Mouse (Mus musculus) liver, embryonic 12.5 days (tissue): Measurements from ENCODE around the gene Relch. TPM values are rescaled to one million over a fixed set of nuclear protein-coding genes. Genes with fewer than 3 reads are reported as not detected.
"Not testable (repeated sequence)": the region's sequence is repeated elsewhere in the genome, so short reads cannot be mapped to it uniquely, and the experiment has no call there.

Source experiments
- ATAC-seq: fragments of 200-750 bp; cut with Nextera tagmentation; 2 replicates; pipeline ENCODE4 v1.8.0; 2017; ENCODE audit warnings: moderate number of reproducible peaks, mild to moderate bottlenecking, moderate library complexity
- H3K27ac ChIP-seq: fragments of 300-500 bp; sonication (generic); 2 replicates; pipeline ENCODE4 v1.5.1; 2016; ENCODE audit warnings: mild to moderate bottlenecking
- H3K27me3 ChIP-seq: fragments of 300-500 bp; sonication (generic); replicated peaks from 2 replicates; pipeline ENCODE4 v1.6.1; 2016; ENCODE audit warnings: mild to moderate bottlenecking, moderate library complexity
- H3K36me3 ChIP-seq: fragments of 300-500 bp; sonication (generic); 2 replicates; pipeline ENCODE4 v1.6.1; 2016; ENCODE audit warnings: mild to moderate bottlenecking, moderate library complexity
- H3K4me1 ChIP-seq: fragments of 300-500 bp; sonication (generic); 2 replicates; pipeline ENCODE4 v1.6.1; 2016
- H3K4me2 ChIP-seq: fragments of 300-500 bp; sonication (generic); 2 replicates; pipeline ENCODE4 v1.6.1; 2016; ENCODE audit warnings: mild to moderate bottlenecking, moderate library complexity
- H3K4me3 ChIP-seq: fragments of 300-500 bp; sonication (generic); 2 replicates; pipeline ENCODE4 v1.5.1; 2016; ENCODE audit warnings: mild to moderate bottlenecking, moderate library complexity
- H3K9ac ChIP-seq: fragments of 300-500 bp; sonication (generic); 2 replicates; pipeline ENCODE4 v1.6.1; 2016; ENCODE audit warnings: mild to moderate bottlenecking, moderate library complexity
- H3K9me3 ChIP-seq: fragments of 300-500 bp; sonication (generic); replicated peaks from 2 replicates; pipeline ENCODE4 v1.6.1; 2016; ENCODE audit warnings: mild to moderate bottlenecking, moderate library complexity
- WGBS: fragments of 180-500 bp; shearing (Covaris S2); methylation state at CpG from one replicate; pipeline ENCODE4 v1.1.7; 2016; ENCODE audit not compliant: insufficient replicate concordance; 5-methylcytosine and 5-hydroxymethylcytosine counted together
- polyA plus RNA-seq: library from polyadenylated mRNA; unstranded; fragments of >200 nt; fragmentation: Nextera tagmentation; extraction: Ambion mirVana; gene quantifications from 2 replicates; pipeline ENCODE4 v1.2.1, GENCODE M21; 2016

Gene Relch
- polyA plus RNA-seq, 1 experiment from 2014 or later, result 19.1 TPM

GRCm38 (mm10) chr1:105695581-105695980 lies 31.9 kb downstream of the Relch start:
- no peak overlapping the region for H3K27ac ChIP-seq
- no peak overlapping the region for H3K4me3 ChIP-seq
- H3K4me1 ChIP-seq, result no peaks in the 10 kb centered on the region
- no peaks in the 10 kb centered on the region for H3K9me3 ChIP-seq
- no peak overlapping the region for H3K4me2 ChIP-seq
- 69% methylated on average over 2 of the region's 2 CpGs for WGBS
- no peak for ATAC-seq
- H3K27me3 ChIP-seq, result no peaks in the 10 kb centered on the region
- peaks cover 21% of the 10 kb centered on the region for H3K36me3 ChIP-seq
- H3K9ac ChIP-seq, result no peak overlapping the region

- no peak for ATAC-seq
- no peak overlapping the region for H3K4me2 ChIP-seq
- H3K27ac ChIP-seq, result no peak overlapping the region
- no peaks in the 10 kb centered on the region for H3K27me3 ChIP-seq
- no peaks in the 10 kb centered on the region for H3K4me1 ChIP-seq
- no peak overlapping the region for H3K4me3 ChIP-seq
- no peaks in the 10 kb centered on the region for H3K9me3 ChIP-seq
- WGBS, result 88% methylated on average over 4 of the region's 4 CpGs
- H3K9ac ChIP-seq, result no peak overlapping the region
- H3K36me3 ChIP-seq, result peaks cover 20% of the 10 kb centered on the region
Observed at GRCm38 (mm10) chr1:105700984-105701530, 37.4 kb downstream of the Relch start.

GRCm38 (mm10) chr1:105709415-105709814 lies 45.8 kb downstream of the Relch start:
- Histone ChIP-seq H3K4me3 (no peak overlapping the region), H3K9me3 (no peaks in the 10 kb centered on the region), H3K27me3 (no peaks in the 10 kb centered on the region), H3K4me1 (no peaks in the 10 kb centered on the region), H3K36me3 (peaks cover 39% of the 10 kb centered on the region), H3K9ac (no peak overlapping the region), H3K4me2 (no peak overlapping the region), H3K27ac (no peak overlapping the region)
- 76% methylated on average over 2 of the region's 2 CpGs for WGBS
- ATAC-seq, result no peak

- peaks cover 43% of the 10 kb centered on the region for H3K36me3 ChIP-seq
- no peak overlapping the region for H3K4me3 ChIP-seq
- H3K4me2 ChIP-seq, result no peak overlapping the region
- no peaks in the 10 kb centered on the region for H3K9me3 ChIP-seq
- no peak overlapping the region for H3K9ac ChIP-seq
- no peaks in the 10 kb centered on the region for H3K27me3 ChIP-seq
- H3K4me1 ChIP-seq, result no peaks in the 10 kb centered on the region
- no peak overlapping the region for H3K27ac ChIP-seq
- ATAC-seq, result no peak
- 63% methylated on average over 1 of the region's 1 CpGs for WGBS
Observed at GRCm38 (mm10) chr1:105711227-105711626, 47.6 kb downstream of the Relch start.

- 82% methylated on average over 2 of the region's 2 CpGs for WGBS
- no peaks in the 10 kb centered on the region for H3K9me3 ChIP-seq
Observed at GRCm38 (mm10) chr1:105712822-105713221, 49.2 kb downstream of the Relch start.

GRCm38 (mm10) chr1:105718358-105718757 lies 54.7 kb downstream of the Relch start:
- H3K9me3 ChIP-seq, result no peaks in the 10 kb centered on the region
- no peak overlapping the region for H3K9ac ChIP-seq
- 88% methylated on average over 1 of the region's 1 CpGs for WGBS
- H3K27ac ChIP-seq, result no peak overlapping the region
- H3K4me3 ChIP-seq, result no peak overlapping the region
- no peaks in the 10 kb centered on the region for H3K27me3 ChIP-seq
- no peak overlapping the region for H3K4me2 ChIP-seq
- ATAC-seq, result no peak; the same call in 1 of the 2 replicates
- no peaks in the 10 kb centered on the region for H3K4me1 ChIP-seq
- H3K36me3 ChIP-seq, result peaks cover 54% of the 10 kb centered on the region

More at GRCm38 (mm10) chr1:105712822-105713221, 49.2 kb downstream of the Relch start:
- no peak overlapping the region for H3K9ac ChIP-seq
- no peak for ATAC-seq
- no peak overlapping the region for H3K27ac ChIP-seq
- no peaks in the 10 kb centered on the region for H3K27me3 ChIP-seq
- H3K4me2 ChIP-seq, result no peak overlapping the region
- no peak overlapping the region for H3K4me3 ChIP-seq
- peaks cover 42% of the 10 kb centered on the region for H3K36me3 ChIP-seq
- H3K4me1 ChIP-seq, result no peaks in the 10 kb centered on the region

- H3K4me1 ChIP-seq, H3K27ac ChIP-seq, H3K9ac ChIP-seq, H3K9me3 ChIP-seq, ATAC-seq, H3K27me3 ChIP-seq, H3K4me2 ChIP-seq, H3K4me3 ChIP-seq: not testable (repeated sequence)
- 90% methylated on average over 13 of the region's 13 CpGs for WGBS
- peaks cover 49% of the 10 kb centered on the region for H3K36me3 ChIP-seq
Observed at GRCm38 (mm10) chr1:105729246-105729645, 65.6 kb downstream of the Relch start.

GRCm38 (mm10) chr1:105735318-105735717 lies 71.7 kb downstream of the Relch start:
- Histone ChIP-seq H3K4me3 (no peak overlapping the region), H3K9ac (no peak overlapping the region), H3K27me3 (no peaks in the 10 kb centered on the region), H3K36me3 (peaks cover 38% of the 10 kb centered on the region), H3K9me3 (no peaks in the 10 kb centered on the region), H3K27ac (no peak overlapping the region), H3K4me1 (no peaks in the 10 kb centered on the region), H3K4me2 (no peak overlapping the region)
- no peak for ATAC-seq
- WGBS, result 77% methylated on average over 3 of the region's 3 CpGs

GRCm38 (mm10) chr1:105738334-105738733 lies 74.7 kb downstream of the Relch start:
- Histone ChIP-seq H3K36me3 (peaks cover 52% of the 10 kb centered on the region), H3K27me3 (no peaks in the 10 kb centered on the region)
- no peak for ATAC-seq

GRCm38 (mm10) chr1:105739493-105739892 lies 75.8 kb downstream of the Relch start:
- ATAC-seq, result no peak
- H3K4me1 ChIP-seq, result no peaks in the 10 kb centered on the region

More at GRCm38 (mm10) chr1:105738334-105738733, 74.7 kb downstream of the Relch start:
- Histone ChIP-seq H3K4me2 (no peak overlapping the region), H3K9me3 (no peaks in the 10 kb centered on the region), H3K27ac (no peak overlapping the region), H3K4me1 (no peaks in the 10 kb centered on the region), H3K9ac (no peak overlapping the region), H3K4me3 (no peak overlapping the region)
- WGBS, result 87% methylated on average over 6 of the region's 6 CpGs

GRCm38 (mm10) chr1:105742481-105742880 lies 78.8 kb downstream of the Relch start:
- peaks cover 66% of the 10 kb centered on the region for H3K36me3 ChIP-seq
- H3K27ac ChIP-seq, result no peak overlapping the region
- H3K9me3 ChIP-seq, result no peaks in the 10 kb centered on the region
- ATAC-seq, result no peak
- H3K9ac ChIP-seq, result no peak overlapping the region
- no peaks in the 10 kb centered on the region for H3K4me1 ChIP-seq
- no peak overlapping the region for H3K4me3 ChIP-seq
- H3K27me3 ChIP-seq, result no peaks in the 10 kb centered on the region
- H3K4me2 ChIP-seq, result no peak overlapping the region
- WGBS, result 80% methylated on average over 1 of the region's 1 CpGs

More at GRCm38 (mm10) chr1:105739493-105739892, 75.8 kb downstream of the Relch start:
- H3K9me3 ChIP-seq, result no peaks in the 10 kb centered on the region
- no peak overlapping the region for H3K27ac ChIP-seq
- no peak overlapping the region for H3K9ac ChIP-seq
- no peak overlapping the region for H3K4me2 ChIP-seq
- H3K27me3 ChIP-seq, result no peaks in the 10 kb centered on the region
- no peak overlapping the region for H3K4me3 ChIP-seq
- peaks cover 56% of the 10 kb centered on the region for H3K36me3 ChIP-seq

- H3K4me2 ChIP-seq, result no peak overlapping the region
- no peak overlapping the region for H3K9ac ChIP-seq
- no peak overlapping the region for H3K27ac ChIP-seq
- H3K27me3 ChIP-seq, result no peaks in the 10 kb centered on the region
- H3K9me3 ChIP-seq, result no peaks in the 10 kb centered on the region
- 70% methylated on average over 1 of the region's 1 CpGs for WGBS
- ATAC-seq, result no peak
- H3K36me3 ChIP-seq, result peaks cover 75% of the 10 kb centered on the region
- H3K4me1 ChIP-seq, result no peaks in the 10 kb centered on the region
- H3K4me3 ChIP-seq, result no peak overlapping the region
Observed at GRCm38 (mm10) chr1:105746444-105746843, 82.8 kb downstream of the Relch start.
